Mouse (Mus musculus) liver, adult (tissue): ENCODE data around the gene Cercam.

ENCODE experiments used
- GATA4 ChIP-seq: IDR thresholded peaks from 2 replicates; pipeline ENCODE4 v1.6.1; 2014; ENCODE audit warnings: mild to moderate bottlenecking, low read length; ENCODE audit not compliant: insufficient replicate concordance

Gene Cercam

GRCm38 (mm10) chr2:29846061-29846853 is 22.7 kb upstream of the Cercam start:
- no peak for TF ChIP-seq GATA4

GRCm38 (mm10) chr2:29846911-29847310 is 22.1 kb upstream of the Cercam start:
- no peak for TF ChIP-seq GATA4

DNA sequence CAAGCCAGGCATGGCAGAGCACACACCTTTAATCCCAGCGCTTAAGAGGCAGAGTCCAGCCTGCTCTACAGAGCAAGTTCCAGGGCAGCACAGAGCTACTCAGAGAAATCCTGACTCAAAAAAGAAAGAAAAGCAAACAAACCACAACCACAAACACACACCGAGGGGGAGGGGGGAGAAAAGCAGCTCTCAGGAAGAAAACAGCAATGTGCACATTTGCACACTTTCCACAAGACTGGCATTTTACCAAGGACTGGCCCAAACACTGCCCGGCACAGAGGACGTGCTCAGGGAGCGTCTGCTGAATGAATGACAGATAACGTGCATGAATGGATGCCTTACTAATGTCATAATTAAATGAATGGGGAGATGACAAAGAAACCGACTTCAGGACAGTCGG is 19.9 kb upstream of the Cercam start:
- no peak for TF ChIP-seq GATA4

- no peak for TF ChIP-seq GATA4
Measured at GRCm38 (mm10) chr2:29849841-29850480, 19.0 kb upstream of the Cercam start.

- no peak for TF ChIP-seq GATA4
Measured at GRCm38 (mm10) chr2:29852957-29853485, 15.9 kb upstream of the Cercam start.

- TF ChIP-seq GATA4, result no peak
Measured at GRCm38 (mm10) chr2:29853736-29854135, 15.2 kb upstream of the Cercam start.

DNA sequence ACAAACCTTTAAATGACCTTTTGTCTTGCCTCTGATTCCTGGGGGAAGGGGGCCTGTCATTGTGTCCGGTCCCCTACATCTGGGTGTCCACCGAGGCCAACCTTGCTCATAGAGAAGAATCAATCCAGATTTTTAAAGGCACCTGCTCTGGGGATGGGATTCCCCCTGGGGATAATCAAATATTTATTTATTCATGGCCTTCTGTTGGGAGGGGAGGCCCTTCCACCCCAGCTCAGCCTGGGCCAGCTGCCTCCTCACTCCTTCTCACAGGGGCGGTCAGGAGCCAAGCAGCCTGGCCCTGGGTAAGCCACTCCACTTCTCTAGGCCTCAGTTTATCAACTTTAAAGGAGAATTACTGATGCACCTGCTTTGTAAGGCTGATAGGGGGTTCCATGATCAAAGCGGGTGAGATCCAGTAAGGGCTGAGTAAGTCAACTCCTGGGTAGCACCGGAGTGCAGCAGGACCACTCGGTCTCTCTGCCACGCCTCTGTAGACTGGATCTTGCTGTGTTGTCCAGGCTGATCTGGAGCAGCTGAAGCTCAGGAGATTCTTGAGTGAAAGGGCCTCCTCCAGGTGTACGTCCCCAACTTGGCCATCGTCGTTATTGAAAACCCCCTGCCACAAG is 13.3 kb upstream of the Cercam start:
- no peak for TF ChIP-seq GATA4

- TF ChIP-seq GATA4, result no peak
Measured at GRCm38 (mm10) chr2:29856451-29857260, 12.3 kb upstream of the Cercam start.

DNA sequence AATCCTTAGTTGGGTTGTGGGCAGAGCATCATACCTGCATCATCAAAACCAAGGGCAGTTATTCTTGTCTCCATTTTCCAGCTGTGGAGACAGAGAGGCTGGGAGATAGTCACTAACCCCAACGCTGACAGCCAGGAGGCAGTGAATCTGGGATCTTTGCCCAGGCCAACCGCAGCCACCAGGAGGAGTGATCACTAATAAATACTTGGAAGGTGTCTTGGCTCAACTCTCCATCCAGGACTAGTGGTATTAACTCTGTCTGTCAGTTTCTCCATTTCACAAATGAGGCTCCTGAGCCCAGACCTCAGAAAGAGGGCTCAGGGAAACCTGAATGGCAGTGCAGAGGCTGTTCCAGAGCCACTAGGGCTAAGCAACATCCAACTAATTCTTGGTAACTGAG is 11.6 kb upstream of the Cercam start:
- TF ChIP-seq GATA4, result no peak

DNA sequence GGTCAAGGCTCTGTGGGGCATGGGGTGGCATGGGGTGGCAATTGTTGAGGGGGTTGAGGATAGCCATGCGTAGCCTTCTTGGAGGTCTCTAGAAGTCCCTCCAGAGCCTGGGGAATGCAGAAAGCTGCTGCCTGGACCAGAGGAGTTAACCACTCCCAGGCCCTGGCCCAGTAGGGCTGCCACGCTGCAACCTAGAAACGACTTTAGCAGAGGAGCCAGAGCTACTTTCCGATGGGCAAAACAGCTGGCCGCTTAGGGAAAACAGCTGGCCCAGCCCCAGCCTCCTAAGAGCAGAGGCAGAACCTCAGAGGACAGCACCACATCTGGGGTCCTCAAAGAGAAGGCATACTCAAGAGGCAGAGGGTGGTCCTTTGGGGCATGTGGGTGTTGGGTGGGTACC is 11.0 kb upstream of the Cercam start:
- TF ChIP-seq GATA4, result no peak

- TF ChIP-seq GATA4, result no peak
Measured at GRCm38 (mm10) chr2:29858748-29859473, 10.1 kb upstream of the Cercam start.

DNA sequence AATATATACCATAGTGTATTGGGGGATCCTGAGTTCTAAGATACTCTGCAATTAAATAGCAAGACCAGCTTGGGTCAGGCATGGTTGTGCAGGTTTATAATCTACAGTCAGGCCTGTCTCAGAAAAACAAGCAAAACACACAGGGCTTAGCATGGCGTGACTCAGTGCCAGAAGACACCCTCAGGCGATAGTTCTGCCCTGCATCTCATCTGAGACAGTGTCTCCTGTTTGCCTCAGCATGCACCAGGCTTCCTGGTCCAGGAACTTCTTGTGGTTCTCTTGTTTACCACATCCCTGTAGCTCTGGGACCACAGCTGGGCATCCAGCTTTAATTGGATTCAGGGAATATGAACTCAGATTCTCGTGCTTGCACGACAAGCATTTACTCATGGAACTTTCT is 3.8 kb upstream of the Cercam start:
- no peak for TF ChIP-seq GATA4

GRCm38 (mm10) chr2:29869646-29870451 is 885 bp downstream of the Cercam start:
- TF ChIP-seq GATA4, result no peak
